In the genomic region with DNA sequence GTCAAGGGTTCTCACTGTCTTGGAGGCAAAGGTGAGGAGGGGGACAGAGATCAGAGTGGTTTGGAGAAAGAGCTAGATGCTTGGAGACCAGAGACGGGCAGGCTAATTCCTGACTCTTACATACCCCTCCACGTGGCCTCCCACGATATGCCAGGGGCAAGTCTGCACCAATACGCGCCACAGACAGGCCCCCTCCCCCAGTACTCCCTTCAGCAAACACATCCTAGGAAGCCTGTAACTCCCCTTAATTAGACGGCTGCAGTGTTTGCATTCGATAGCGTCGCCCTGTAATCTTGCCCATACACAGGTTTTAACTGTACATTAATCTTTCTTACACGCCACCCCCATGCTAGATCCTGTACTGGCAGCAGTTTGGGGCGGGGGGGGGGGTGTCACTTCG, we compare ENCODE assay signal across 9 mouse cellular contexts. TPM values are rescaled to one million over a fixed set of nuclear protein-coding genes. Genes with fewer than 3 reads are reported as not detected.
DNase-seq lines count a peak whose midpoint lies in the region; ATAC-seq and TF ChIP-seq lines count a peak whose summit lies in the region.
"Had no signal": no experiment of that assay in that cellular context is flagged by ENCODE, and none has a peak within 500 bp of the region (broad histone marks: within the 10 kb centered on the region; RNA-seq: fewer than 3 reads in every experiment).

No protein-coding gene starts in this region.

- H3K4me2 ChIP-seq in heart, embryonic 16.5 days (ENCODE audit: low read depth, low read length), result peak overlapping the region; percentile 22; the same call in 1 of the 2 replicates
- H3K4me2 ChIP-seq in forebrain, embryonic 14.5 days (ENCODE audit: low read length), result peak overlapping the region; percentile 30
- H3K4me2 ChIP-seq in limb, embryonic 14.5 days (replicated peaks; ENCODE audit: low read depth, low read length, severe bottlenecking), result peak overlapping the region; percentile 30; the same call in 1 of the 2 replicates

- no peaks in the 10 kb centered on the region for H3K9me3 ChIP-seq in heart, embryonic 16.5 days (replicated peaks; ENCODE audit: control insufficient read depth, low read length)
- no peaks in the 10 kb centered on the region for H3K9me3 ChIP-seq in forebrain, embryonic 14.5 days (replicated peaks; ENCODE audit: control insufficient read depth, low read length)
- H3K9me3 ChIP-seq in limb, embryonic 14.5 days (ENCODE audit: control insufficient read depth, low read length), result no peaks in the 10 kb centered on the region

- H3K4me1 ChIP-seq in heart, embryonic 16.5 days (ENCODE audit: control insufficient read depth, insufficient read depth, low read length), result peaks cover 13% of the 10 kb centered on the region
- H3K4me1 ChIP-seq in forebrain, embryonic 14.5 days (ENCODE audit: control insufficient read depth, insufficient read depth, low read length), result peaks cover 21% of the 10 kb centered on the region
- peaks cover 18% of the 10 kb centered on the region for H3K4me1 ChIP-seq in limb, embryonic 14.5 days (ENCODE audit: control insufficient read depth, insufficient read depth, low read length)

- no peaks in the 10 kb centered on the region for H3K36me3 ChIP-seq in heart, embryonic 16.5 days (ENCODE audit: control insufficient read depth, insufficient read depth)
- H3K36me3 ChIP-seq in forebrain, embryonic 14.5 days (ENCODE audit: control insufficient read depth, insufficient read depth, low read length), result no peaks in the 10 kb centered on the region
- H3K36me3 ChIP-seq in limb, embryonic 14.5 days (ENCODE audit: control insufficient read depth, insufficient read depth, low read length), result no peaks in the 10 kb centered on the region

- intact Hi-C loops in left cerebral cortex, postnatal 10 days (cut with DNase I), result no loop called here
- intact Hi-C loops in left cerebral cortex, postnatal 36 days (cut with DNase I), result no loop called here

- ATAC-seq in heart, embryonic 16.5 days (replicated peaks; ENCODE audit: extremely low read depth, insufficient read depth, low FRiP score), result no peak; the same call in 1 of the 2 replicates
- peak; percentile 54 for ATAC-seq in forebrain, embryonic 14.5 days
- ATAC-seq in limb, embryonic 14.5 days (ENCODE audit: low FRiP score, low read depth), result no peak

- WGBS in heart, embryonic 16.5 days, result 10% methylated on average over 12 of the region's 12 CpGs
- 3% methylated on average over 12 of the region's 12 CpGs for WGBS in forebrain, embryonic 14.5 days
- 6% methylated on average over 12 of the region's 12 CpGs for WGBS in limb, embryonic 14.5 days

- H3K4me3 ChIP-seq in heart, embryonic 16.5 days (ENCODE audit: low read length), result no peak overlapping the region
- H3K4me3 ChIP-seq in forebrain, embryonic 14.5 days (ENCODE audit: low read depth, low read length), result no peak overlapping the region
- H3K4me3 ChIP-seq in limb, embryonic 14.5 days (replicated peaks; ENCODE audit: low read length), result no peak overlapping the region

- peaks cover 5% of the 10 kb centered on the region for H3K27me3 ChIP-seq in heart, embryonic 16.5 days (ENCODE audit: control insufficient read depth, insufficient read depth, low read length)
- no peaks in the 10 kb centered on the region for H3K27me3 ChIP-seq in forebrain, embryonic 14.5 days (replicated peaks; ENCODE audit: control insufficient read depth, insufficient read depth, low read length)
- 0 out of 2 replicates have a peak, but pooled peaks cover 4% of the 10 kb centered on the region for H3K27me3 ChIP-seq in limb, embryonic 14.5 days (ENCODE audit: control insufficient read depth, insufficient read depth, low read length)

- no peak for DNase-seq in heart, postnatal 4 days
- DNase-seq in MN1 (ENCODE audit: low spot score), result peak; percentile 30
- peak; percentile 45 for DNase-seq in forebrain, embryonic 14.5 days (ENCODE audit: low spot score)
- no peak for DNase-seq in limb, embryonic 14.5 days (ENCODE audit: low spot score)
- no peak for DNase-seq in left cerebral cortex, postnatal 10 days (ENCODE audit: extremely low spot score in 1 of 2, low spot score in 2 of 2)
- no peak for DNase-seq in cerebellum, adult 11-12 months
- DNase-seq in left cerebral cortex, postnatal 36 days (ENCODE audit: low spot score in 2 of 2), result no peak

- no peak overlapping the region for H3K9ac ChIP-seq in heart, embryonic 16.5 days (ENCODE audit: low read length)
- H3K9ac ChIP-seq in forebrain, embryonic 14.5 days (ENCODE audit: low read length), result peak overlapping the region; percentile 32; the same call in 1 of the 2 replicates
- no peak overlapping the region for H3K9ac ChIP-seq in limb, embryonic 14.5 days (ENCODE audit: low read depth, low read length, severe bottlenecking)

- H3K27ac ChIP-seq in heart, embryonic 16.5 days (ENCODE audit: low read length), result no peak overlapping the region
- peak overlapping the region; percentile 81 for H3K27ac ChIP-seq in forebrain, embryonic 14.5 days (ENCODE audit: low read depth, low read length)
- H3K27ac ChIP-seq in limb, embryonic 14.5 days (replicated peaks; ENCODE audit: low read depth, low read length), result no peak overlapping the region

- TF ChIP-seq POLR2A in limb, embryonic 14.5 days (IDR thresholded peaks at IDR 0.05; ENCODE audit: borderline replicate concordance, extremely low read depth, insufficient read depth, insufficient read length), result no peak

RNA-seq across cellular contexts. Expression of a gene that starts 14.5 kb away (rescaled TPM):
- polyA plus RNA-seq in heart, embryonic 16.5 days (2015; fragmentation: Nextera tagmentation; extraction: Ambion mirVana), result 0.75 and 1.2 TPM in 2 replicates
- total RNA-seq in heart, postnatal 4 days (2021), result under 1 TPM; 0.38 to 0.74 TPM
- 9.2 and 10.4 TPM in 2 replicates for polyA plus RNA-seq in forebrain, embryonic 14.5 days (2014; fragmentation: Nextera tagmentation; extraction: Ambion mirVana)
- 1.3 and 2.0 TPM in 2 replicates for polyA plus RNA-seq in limb, embryonic 14.5 days (2012; rRNA removed)
- 0.80 and 1.1 TPM in 2 replicates for polyA plus RNA-seq in limb, embryonic 14.5 days (2014; fragmentation: Nextera tagmentation; extraction: Ambion mirVana)
- total RNA-seq in left cerebral cortex, postnatal 10 days (2021), result 10 to 100 TPM; 16.8 to 17.6 TPM
- total RNA-seq in left cerebral cortex, postnatal 36 days (2021), result 10 to 100 TPM; 18.7 to 21.1 TPM
- total RNA-seq: common myeloid progenitor, adult 5-6 weeks had no signal

Comparison
In these comparisons a context has a peak if more than half of its experiments do, and no peak if none do; other contexts are left out.
1. DNase-seq: peak in MN1 (single experiment) and forebrain, embryonic 14.5 days (single experiment); none in heart, postnatal 4 days (single experiment), limb, embryonic 14.5 days (single experiment), left cerebral cortex, postnatal 10 days (0 of 2), cerebellum, adult 11-12 months (single experiment) and left cerebral cortex, postnatal 36 days (0 of 2).
2. RNA of a gene that starts 14.5 kb away (total RNA-seq): 18.7 to 21.1 TPM in left cerebral cortex, postnatal 36 days and 16.8 to 17.6 TPM in left cerebral cortex, postnatal 10 days; 0.38 to 0.74 TPM in heart, postnatal 4 days; every median in the first group is over 10 times any median in the second.
3. Peak in every context shown above with its lines, with median percentiles within 50 percentile points of each other: H3K4me2 ChIP-seq.